Mouse (Mus musculus): ENCODE measurements at regions not wholly inside any gene's neighbourhood (a gene's known extent, or its start where the extent isn't known, plus 50 kb on each side); places are given as distances from the start of the nearest gene placed in this dataset.

DNA sequence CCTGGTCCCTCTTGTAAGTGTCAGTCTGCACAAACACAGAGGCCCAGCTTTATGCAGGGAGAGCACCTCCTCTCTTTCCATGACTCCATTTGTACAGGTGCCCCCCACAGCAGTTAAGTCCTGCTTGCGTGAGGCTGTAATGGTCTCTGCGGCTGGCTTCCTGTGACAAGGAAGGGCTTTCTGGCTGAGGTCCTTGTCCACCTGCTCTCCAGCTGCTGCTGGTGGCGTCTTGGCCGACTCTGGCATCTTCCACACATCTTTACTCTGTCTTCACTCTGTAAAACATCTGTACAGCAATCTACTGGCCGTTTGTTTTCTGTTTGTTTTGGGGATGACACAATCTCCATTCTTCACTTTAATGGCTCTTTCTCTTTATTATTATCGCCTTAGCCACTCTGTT, 60.8 kb downstream of the Rpusd4 start:
- no peak for DNase-seq

DNA sequence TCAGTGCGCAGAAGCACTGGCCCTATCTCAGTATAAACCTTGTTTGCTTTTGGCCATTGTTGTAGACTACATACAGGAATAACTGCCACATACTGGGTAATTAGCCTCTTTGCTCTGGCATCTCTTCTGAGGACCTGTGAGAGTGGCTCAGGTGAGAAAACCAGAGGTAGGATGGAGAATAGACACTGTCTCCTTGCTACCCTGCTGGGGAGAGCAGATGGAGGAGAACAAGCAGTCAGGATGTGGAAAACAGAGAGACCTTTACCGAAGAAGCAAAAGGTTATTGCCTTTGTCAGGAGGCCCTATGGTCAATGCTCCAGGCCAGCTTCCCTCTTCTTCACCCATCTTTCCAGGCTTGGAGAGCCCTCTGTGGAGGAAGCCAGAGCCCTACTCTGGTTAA, 62.7 kb downstream of the Rpusd4 start:
- no peak for DNase-seq

DNA sequence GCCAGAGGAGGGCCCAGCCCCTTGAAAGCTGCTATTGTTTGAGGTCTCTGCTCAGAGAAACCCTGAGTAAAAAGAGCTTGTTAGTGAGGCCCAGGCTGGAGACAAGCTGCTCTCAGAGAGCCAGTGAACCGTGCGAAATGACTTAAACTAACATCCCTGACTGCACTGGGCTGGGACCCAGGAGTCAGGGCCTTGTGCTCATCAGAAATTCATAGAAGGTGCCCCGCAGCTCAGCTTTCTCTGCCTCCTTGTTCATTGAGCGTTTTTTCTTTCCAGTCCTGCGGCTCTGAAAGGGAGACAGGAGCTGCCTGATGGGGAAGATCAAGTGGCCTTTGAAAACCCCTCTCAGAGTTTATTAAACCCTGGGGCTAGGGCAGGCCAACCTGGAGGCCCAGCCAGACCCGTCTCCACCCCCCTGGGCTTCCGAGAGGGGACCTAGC, 63.6 kb downstream of the Rpusd4 start:
- DNase-seq, result no peak

DNA sequence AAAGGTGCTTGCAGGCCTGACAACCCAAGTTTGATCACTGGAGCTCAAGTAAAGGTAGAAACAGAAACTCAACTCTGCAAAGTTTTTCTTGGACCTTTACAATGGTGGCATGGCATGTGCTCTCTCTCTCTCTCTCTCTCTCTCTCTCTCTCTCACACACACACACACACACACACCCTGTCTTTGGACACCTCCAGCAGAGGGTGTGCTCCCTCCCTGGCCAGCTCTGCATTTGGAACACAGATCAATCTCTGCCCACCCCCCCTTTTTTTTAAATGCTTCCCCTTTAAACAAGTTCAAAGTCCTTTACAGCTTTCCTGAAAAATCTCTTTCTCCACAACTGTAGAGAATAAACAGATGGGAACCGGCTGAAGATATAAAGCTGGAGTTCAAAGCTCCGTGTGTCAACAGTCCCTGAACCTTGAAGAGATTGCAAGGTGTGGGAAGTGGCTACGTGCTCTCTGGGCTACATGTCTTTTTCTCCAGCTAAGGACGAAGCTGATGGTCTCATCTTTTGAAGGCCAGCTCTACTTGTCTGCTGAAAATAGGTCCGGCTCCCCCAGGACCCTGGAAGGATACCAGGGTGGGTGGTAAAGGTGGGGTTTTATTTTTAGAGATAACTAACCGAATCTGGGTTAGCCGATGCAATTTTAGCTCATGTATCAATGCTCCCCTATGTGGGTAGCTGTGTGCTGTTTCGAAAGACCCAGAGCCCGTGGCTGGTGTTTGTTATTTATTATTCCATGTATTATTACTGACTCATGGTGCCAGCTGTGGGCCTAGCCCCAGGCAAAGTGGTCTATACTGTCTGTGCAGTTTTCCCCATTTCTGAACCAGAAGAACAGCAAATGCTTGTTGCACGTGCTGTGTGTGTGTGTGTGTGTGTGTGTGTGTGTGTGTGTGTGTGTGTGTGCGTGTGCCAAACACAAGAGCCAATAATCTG, 65.3 kb downstream of the Rpusd4 start:
- no peak for DNase-seq

DNA sequence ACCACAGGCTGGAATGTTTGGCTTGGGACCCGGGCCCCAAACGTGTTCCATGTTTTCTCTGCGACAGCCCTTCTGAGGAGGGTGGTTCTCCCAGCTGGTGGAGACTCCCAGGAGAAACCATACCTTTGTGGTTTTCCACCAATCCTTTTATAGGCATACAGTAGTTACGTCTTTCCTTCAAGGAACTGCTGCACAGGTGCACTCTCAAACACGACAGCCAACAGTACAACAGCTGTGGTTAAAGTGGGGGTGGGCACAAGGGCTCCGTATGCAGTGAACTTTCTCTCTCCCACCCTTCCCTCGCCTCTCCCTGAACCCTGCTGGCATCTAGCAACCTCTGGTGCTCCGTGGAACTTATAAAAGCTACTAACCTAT, 66.0 kb downstream of the Rpusd4 start:
- peak; percentile 61 for DNase-seq

DNA sequence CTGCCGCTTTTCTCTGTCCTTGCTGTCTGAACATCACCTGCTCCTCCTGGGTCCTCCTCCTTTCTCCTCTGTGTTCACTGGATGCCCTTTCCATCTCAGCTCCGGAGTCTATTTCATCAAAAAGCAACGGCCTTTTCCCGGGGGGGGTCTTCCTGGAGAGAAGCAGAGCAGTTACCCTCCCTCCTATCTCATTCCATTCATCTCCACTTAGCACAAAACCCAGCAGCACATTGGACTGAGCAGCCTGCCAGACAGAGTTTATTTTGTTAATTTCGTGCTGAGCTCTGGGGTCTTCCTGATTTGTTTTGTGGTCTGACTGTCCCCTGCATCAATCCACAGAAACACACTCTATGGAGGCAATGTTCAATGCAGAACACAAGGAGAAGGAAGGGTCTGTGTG, 66.9 kb downstream of the Rpusd4 start:
- no peak for DNase-seq

DNA sequence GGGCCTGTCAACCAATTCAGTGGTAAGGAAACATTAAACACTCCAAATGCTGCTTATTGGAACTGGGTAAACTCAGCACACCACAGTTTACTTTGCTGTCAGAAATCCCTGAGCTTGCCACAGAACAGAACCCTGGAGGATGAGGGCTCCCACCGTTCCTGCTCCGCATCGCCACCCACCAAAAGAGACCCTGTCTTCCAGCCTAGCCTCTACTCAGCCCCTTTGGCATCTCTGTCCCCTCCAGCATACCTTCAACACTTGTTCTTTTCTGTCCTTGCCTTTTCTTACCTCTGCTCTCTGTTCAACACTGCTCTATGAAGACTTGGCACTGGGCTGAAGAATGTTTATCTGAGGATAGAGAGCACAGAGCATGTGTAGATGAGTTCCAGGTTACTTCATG, 67.5 kb downstream of the Rpusd4 start:
- DNase-seq, result no peak

DNA sequence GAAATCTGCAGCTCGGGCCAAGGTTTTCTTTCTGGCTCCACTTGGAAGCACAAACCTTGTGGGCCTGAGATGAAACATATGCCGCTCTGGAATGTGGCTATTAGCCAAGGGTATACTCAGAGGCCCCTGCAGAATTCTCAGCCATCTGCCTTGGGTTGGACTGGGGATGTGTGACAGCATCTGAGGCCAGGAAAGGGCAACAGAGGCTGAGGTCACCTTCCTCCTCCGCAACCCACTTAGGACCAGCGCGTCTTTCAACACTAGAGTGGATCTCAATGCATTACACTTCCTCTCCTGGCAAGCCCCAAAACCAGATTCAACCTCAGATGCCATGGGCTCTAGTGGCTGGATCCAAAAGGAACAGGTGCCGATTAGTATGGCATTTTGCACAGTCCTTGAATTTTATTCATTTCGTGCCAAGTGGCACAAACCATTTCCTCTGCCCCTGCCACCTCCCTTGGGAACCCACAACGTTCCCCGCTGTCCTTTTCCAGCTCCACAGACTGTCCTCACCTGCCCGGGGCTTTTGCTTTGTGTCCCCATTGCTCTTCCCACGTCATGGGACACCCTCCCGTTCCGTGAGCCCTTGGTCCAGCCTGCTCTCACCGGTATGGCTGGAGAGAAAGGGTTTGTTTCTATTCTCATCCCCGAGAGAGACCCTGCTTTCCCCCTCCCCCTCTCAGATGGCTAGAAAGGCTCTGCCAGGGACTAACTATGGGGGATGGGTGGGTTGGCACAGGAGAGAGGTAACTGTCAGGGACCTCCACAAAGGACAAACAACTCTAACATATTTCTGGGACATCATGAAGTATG, 68.4 kb downstream of the Rpusd4 start:
- DNase-seq, result no peak

DNA sequence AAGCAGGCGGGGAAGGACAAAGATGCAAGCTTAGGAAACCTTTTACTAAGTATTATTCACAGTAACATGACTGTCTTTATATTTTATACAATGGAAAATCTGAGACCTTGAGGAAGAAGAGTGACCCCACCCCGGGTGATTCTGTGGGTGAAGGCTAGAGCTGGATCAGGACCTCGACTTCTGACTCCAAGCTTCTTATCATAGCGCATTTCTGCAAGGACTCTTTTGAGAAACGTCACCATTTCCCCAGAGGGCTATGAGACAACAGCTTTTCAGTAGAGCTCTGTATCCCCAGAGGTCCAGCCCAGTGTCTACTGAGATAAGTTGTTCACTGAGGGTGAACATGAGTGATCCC, 69.0 kb downstream of the Rpusd4 start:
- no peak for DNase-seq

DNA sequence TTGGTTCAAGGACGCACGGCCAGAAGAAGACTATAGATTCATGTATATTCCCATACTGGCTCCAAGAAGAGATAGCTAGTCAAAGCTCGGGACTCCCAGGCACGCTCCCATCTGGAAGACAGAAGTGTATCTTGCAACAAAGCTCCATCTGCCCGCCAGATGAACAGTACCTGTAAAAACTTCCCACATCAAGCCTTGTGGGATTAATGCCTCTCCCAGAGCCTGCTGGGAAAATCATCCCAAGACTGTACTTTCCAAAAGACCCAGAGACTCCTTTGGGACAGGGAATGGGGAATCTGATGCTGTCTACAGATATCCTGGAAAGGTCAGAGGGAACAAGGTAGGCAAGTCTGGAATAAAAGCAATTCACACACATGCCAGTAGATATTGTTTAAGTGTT, 71.2 kb downstream of the Rpusd4 start:
- DNase-seq, result no peak

DNA sequence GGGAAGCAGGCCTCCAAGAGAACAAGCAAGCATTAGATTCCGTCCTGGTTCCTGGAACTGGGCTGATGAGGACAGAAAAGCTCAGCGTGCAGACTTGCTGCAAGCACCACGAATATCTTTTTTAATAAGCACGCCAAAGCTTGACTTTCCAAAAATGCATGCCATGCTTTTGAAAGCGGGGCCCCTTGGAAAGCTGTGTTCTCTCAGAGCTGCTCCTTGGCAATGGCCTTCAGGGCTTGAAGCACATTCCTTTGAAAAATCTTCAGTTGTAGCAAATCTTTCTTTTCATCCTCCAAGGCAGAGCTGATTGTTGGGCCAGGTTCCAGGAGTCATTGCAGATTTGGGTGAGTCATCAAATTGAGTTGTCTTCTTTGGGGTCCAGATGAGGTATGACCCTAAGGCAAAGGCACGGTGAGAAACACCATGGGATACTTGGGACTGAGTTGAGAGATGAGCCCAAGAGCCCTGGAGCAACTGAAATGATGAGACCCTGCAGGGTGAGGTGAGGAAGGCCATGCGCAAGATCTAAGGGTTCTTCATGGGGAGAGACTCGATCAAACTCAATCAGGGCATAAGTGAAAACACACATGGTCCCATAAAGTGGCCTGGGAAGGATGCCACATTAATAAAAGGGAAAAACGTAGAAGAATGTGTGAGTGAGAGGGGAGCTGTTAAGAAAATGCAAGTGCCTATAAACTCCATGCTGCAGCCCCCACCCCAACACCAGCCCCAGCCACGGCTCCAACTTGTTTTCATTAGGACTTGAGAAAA, 72.0 kb downstream of the Rpusd4 start:
- no peak for DNase-seq

DNA sequence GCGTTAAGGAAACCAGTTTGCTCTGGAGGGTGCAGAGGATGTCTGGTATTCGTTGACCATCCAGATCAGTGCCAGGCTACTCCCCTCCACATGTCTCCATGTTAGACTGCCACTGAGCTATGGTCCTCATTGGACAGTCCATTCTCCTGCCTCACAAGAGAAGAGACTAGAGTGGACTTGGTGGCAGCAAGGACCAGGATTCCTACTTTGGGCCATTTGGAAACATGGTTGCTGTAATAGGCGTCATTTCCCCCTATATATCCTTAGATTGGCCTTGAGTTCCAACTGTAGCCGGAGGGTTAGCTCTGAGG, 72.6 kb downstream of the Rpusd4 start:
- DNase-seq, result no peak

DNA sequence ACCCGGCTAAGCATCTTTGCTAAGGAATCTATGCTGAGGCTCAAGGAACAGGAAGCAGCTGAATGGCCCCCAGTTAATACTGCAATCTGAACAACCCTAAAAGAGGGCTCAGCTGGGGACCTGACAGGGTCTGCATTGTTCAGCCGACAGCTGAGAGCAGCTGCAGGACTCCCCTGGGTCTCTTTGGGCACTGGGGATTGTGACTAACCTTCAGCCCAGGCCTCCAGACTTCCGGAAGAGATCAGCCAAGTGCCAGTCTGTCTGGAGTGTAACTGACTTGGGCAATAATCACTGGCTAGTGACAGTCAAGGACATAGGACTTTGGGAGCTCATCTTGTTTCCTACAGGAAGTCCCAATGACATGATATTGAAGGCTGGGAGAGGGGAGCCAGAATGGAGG, 73.1 kb downstream of the Rpusd4 start:
- no peak for DNase-seq

DNA sequence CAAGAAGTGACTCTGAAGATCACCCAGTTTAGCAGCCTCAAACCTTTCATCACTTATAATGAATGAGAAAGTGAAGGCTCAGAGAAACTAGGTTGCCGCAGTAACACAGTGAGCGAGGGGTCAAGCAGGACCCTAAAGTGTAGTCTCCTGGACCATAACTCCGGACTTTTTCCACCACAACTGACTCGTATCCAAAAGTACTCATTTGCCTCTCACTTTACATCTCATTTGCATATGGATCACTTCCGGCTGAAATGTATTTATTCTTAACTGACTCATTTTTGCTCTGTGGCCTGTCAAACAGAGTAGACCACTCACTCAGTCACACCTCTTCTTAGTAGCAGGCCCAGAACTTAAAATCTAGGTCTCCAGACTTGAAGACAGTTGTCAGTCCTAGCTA, 73.7 kb downstream of the Rpusd4 start:
- DNase-seq, result no peak

DNA sequence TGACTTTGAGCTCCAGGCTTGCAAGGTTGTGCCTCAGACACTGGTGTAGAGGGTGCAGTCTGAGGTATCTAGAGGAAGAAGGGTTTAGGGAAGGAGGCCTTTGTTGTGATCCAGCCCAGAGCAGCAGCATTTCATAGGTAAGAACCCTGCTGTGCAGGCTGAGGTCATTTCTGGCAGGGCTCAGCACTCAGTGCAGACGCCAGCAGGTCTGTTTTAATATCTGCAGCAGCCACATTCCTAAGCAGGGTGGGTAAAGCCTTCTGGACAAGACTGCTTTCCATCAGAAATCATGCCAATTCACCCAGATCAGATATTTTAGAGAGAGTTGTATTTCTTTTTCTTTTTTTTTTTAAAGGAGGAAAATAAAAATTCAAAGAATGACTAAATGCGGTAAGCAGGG, 74.8 kb downstream of the Rpusd4 start:
- DNase-seq, result no peak

DNA sequence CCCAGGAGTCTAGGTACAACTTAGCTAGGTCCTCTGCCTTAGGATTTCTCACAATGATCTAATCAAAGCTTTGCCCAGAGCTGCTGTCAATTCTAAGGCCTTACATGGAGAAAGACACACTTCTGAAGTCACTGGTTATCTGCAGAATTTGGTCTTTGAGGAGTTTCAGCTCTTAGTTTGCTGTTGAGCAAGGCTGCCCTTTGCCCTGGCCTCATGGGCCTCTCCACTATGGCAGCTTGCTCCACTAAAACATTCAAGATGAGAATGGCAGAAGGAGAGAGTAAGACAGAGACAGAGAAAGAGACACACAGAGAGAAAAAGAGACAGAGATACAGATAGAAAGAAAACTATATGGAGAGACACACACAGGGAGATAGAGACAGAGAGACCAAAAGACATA, 75.7 kb downstream of the Rpusd4 start:
- DNase-seq, result no peak

DNA sequence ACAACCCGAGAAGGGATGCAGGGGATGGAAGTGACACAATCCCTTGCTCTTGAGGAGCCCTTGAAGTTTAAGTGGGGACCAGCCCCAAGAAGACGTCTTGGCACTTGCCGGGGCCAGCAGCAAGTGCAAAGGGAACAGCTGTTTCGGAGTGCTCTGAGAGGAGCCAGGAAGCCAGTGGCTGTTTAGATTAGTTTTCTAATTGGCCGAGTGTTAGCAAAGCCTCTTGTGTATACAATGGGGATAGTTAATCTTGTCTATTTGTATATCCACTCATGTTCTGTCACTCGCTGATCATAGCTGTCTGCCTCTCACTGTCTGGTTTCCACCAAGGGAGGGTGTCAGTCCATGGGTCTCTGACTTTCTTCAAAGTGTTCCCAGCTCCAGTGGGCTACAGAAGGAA, 76.6 kb upstream of the Cdon start:
- DNase-seq, result no peak

DNA sequence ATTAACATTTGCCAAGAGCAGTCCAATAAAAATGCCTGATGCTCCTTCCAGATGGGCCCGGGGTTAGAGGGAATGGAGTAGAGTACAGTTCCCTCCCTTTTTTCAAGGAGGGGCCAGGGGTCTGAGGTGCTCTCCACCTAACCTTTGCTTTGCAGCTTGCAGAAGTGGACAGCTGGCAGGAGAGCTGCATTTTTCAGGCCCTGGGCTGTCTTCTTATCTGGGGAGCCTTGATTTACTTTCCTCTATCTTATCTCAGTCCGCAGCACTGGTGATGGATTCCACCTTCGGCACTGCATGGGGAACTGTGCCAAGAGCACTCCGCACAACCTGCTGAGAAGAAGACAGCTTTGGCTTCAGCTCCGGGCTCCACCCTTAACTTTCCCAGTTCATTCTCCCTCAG, 74.5 kb upstream of the Cdon start:
- DNase-seq, result no peak

DNA sequence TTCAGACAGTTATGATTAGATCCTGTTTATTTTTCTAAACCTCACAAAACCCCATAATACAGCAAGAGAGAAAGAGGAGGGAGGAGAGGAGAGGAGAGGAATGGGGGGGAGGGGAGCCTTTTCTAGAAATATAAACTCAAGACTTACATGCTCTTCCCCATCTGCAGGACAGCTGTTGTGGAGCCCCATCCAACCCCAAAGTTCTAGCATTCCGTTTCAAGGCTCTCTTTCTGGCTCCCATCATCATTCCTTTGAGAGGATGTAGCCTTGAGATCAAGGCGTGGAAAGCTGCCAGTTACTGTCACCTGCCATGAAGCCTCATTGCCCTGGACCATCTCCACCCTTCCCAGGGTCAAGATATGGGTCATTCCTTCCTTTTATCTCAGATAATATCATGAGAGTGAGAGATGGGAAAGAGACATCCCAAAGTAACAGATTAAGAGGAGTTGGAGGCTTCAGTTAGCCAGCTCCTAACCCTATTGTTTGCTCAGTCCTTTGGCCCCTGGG, 70.8 kb upstream of the Cdon start:
- no peak for DNase-seq

DNA sequence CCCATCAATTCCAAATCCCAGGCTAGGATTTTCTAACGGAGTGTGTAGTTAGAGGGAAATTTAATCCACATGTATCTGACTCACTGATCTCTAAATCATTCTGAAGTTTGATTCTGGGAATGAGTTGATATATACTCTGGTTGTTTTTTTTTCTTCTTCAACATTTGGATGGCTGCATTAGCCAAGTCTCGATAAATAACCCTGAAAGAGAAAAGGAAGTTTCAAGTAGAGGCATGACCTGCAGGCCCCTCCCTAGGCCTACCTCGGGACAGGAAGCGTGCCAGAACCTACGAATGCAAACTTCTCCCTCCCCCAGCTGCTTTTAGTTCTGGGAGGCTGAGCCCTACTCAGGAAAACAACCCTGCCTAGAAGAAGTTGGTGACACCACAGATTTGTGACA, 69.4 kb upstream of the Cdon start:
- no peak for DNase-seq

DNA sequence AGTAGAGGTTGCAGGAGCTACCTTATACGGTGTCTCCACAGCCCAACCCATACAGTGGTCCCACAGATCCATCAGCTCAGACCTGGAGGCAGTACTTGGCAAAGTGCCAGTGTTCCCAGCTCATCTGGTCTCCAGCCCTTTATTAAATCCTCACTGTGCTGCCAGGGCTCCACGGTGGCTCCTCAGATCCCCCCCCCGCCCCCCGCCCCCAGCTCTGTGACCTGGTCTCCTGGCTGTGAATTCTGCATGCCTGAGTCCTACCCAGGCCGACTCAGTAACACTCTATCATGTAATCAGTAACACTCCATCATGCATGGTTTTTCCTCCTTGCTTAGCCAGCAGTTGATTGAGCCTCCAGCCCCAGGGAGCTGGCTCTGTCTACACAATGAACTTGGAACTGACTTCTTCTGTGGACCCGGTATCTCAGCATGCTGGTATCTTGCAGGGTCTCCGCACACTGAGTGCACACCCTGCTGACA, 66.2 kb upstream of the Cdon start:
- DNase-seq, result no peak

DNA sequence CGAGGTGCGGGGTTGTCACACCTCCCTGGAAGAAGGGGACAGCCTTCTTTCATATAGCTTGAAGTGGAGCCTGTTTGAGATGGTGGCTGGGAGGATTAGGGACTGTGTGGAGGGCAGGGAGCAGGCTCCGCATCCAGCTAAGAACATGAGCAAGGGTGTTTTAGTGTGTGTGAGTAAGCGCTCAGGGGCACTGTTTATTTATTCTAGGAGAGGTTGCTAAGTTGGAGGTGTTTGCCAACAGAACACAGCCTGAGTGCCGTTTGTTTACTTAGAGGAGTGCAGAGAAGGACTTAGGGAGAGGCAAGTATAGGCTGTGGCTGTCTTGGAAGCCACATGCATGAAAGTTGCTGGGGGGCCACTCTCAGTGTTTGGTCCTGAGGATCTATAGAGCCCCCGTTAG, 61.2 kb upstream of the Cdon start:
- DNase-seq, result no peak
